Mouse (Mus musculus): ENCODE results near the gene Slc38a4.

- no peak for TF ChIP-seq GATA1 (IDR thresholded peaks at IDR 0.05; ENCODE audit: borderline replicate concordance, low read length)
- no peak for TF ChIP-seq FLI1 (IDR thresholded peaks at IDR 0.05; ENCODE audit: low read length)
Observed at GRCm38 (mm10) chr15:96972706-96973274, 83.0 kb downstream of the Slc38a4 start.
